Mouse (Mus musculus): Measurements from ENCODE around the gene Runx3. TPM values are rescaled to one million over a fixed set of nuclear protein-coding genes. Genes with fewer than 3 reads are reported as not detected.

Gene Runx3
- polyA plus RNA-seq (2014; fragmentation: Illumina TruSeq; extraction: RNeasy Lipid Tissue Mini Kit (QIAGEN cat#74804); ENCODE audit: low read depth, low replicate concordance): not detected

DNA sequence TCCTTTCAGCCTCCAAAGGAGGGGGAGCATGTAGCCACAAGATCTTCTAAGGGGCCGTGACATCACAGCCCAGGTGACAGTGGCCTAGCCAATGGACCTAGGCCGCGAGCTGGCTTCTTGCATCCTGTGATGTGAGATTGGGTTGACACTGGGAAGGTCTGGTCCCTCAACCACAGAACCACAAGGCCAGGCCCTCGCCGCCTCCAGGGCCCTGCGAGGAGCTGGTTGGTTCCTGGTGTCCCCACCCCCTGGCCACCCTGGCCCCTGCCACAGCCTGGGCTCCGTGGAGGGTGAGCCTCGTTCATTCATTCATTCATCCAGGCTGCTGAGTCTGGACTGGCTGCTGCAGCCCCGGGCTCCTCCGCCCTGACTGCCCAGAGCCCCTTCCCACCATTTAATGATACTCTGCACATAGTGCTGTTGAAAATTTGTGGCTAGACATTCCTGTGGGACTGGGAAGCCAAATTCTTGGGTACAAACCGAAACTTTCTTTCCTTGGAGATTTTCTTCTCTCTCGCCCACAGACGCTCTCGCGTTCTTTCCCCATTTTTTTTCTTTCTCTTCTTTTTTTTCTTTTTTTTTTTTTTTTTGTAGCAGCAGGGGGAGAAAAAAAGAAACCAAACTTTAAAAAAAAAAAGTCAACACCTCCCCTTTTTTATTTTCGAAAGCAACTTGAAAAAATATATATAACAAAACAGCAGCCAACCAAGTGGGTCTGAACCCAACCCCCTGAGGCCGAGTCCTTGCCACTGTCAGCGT lies at the start of gene Runx3:
TSS of gene Runx3 (plus strand) at position 311 of the 759 bp plus-strand sequence.

Other genes with a start within 250 kb of the Runx3 start
- 36.2 TPM for gene Tmem50a, start 205.6 kb upstream of the Runx3 start, polyA plus RNA-seq (2014; fragmentation: Illumina TruSeq; extraction: RNeasy Lipid Tissue Mini Kit (QIAGEN cat#74804); ENCODE audit: low read depth, low replicate concordance)
- 613 TPM for gene Rsrp1, start 197.1 kb upstream of the Runx3 start, polyA plus RNA-seq (2014; fragmentation: Illumina TruSeq; extraction: RNeasy Lipid Tissue Mini Kit (QIAGEN cat#74804); ENCODE audit: low read depth, low replicate concordance)
- gene Syf2, start 189.8 kb upstream of the Runx3 start, polyA plus RNA-seq (2014; fragmentation: Illumina TruSeq; extraction: RNeasy Lipid Tissue Mini Kit (QIAGEN cat#74804); ENCODE audit: low read depth, low replicate concordance): 32.1 TPM
- gene Clic4, start 152.2 kb downstream of the Runx3 start, polyA plus RNA-seq (2014; fragmentation: Illumina TruSeq; extraction: RNeasy Lipid Tissue Mini Kit (QIAGEN cat#74804); ENCODE audit: low read depth, low replicate concordance): 46.6 TPM
- 68.5 TPM for gene Srrm1, start 232.7 kb downstream of the Runx3 start, polyA plus RNA-seq (2014; fragmentation: Illumina TruSeq; extraction: RNeasy Lipid Tissue Mini Kit (QIAGEN cat#74804); ENCODE audit: low read depth, low replicate concordance)

Measured in liver, adult 10 weeks (tissue).